Mouse (Mus musculus) CH12.LX (cell line): ENCODE data around the gene Onecut3.

ENCODE experiments used
- CHD2 ChIP-seq: IDR thresholded peaks from 2 replicates; pipeline ENCODE4 v1.6.1; 2011; ENCODE audit warnings: low read length, improper control_type of control experiment
- CTCF ChIP-seq, 2 experiments: IDR thresholded peaks in 1 of 2; conservative IDR thresholded peaks in 1 of 2; 2 replicates each; pipeline ENCODE4 v1.5.1; 2011 to 2012; ENCODE audit warnings: low read depth in 2 of 2, low read length in 2 of 2, improper control_type of control experiment in 1 of 2, inconsistent platforms in 1 of 2, mild to moderate bottlenecking in 1 of 2, moderate library complexity in 1 of 2
- EP300 ChIP-seq: IDR thresholded peaks from 2 replicates; pipeline ENCODE4 v1.6.1; 2011; ENCODE audit warnings: low read length, improper control_type of control experiment
- MYC ChIP-seq: IDR thresholded peaks from 2 replicates; pipeline ENCODE4 v1.6.1; 2011; ENCODE audit warnings: low read depth, mild to moderate bottlenecking, improper control_type of control experiment, low read length
- POLR2A ChIP-seq: IDR thresholded peaks from 2 replicates; pipeline ENCODE4 v1.6.1; 2011; ENCODE audit warnings: low read depth, mild to moderate bottlenecking, improper control_type of control experiment, low read length
- RCOR1 ChIP-seq: conservative IDR thresholded peaks from 2 replicates; pipeline ENCODE4 v1.6.1; 2012; ENCODE audit warnings: low read depth, mild to moderate bottlenecking, inconsistent platforms, low read length, improper control_type of control experiment
- ZC3H11A ChIP-seq: IDR thresholded peaks from 2 replicates; pipeline ENCODE4 v1.6.1; 2012; ENCODE audit warnings: low read depth, mild to moderate bottlenecking, inconsistent platforms, low read length, improper control_type of control experiment

- no peak for TF ChIP-seq POLR2A
- TF ChIP-seq RCOR1, result no peak; the same call in 1 of the 2 replicates
- peak; percentile 63 for TF ChIP-seq ZC3H11A
- peak; percentile 87 to 96 for TF ChIP-seq CTCF (conservative IDR thresholded peaks at IDR 0.05 in 1 of 2, IDR thresholded peaks at IDR 0.05 in 1 of 2; ENCODE audit: low read depth in 2 of 2, low read length in 2 of 2)
- no peak for TF ChIP-seq EP300
- TF ChIP-seq CHD2, result no peak
- peak; percentile 57 for TF ChIP-seq MYC
Measured at GRCm38 (mm10) chr10:80445898-80446601, 48.6 kb upstream of the Onecut3 start.
